Mouse (Mus musculus) ovary, postnatal 14 days (tissue): ENCODE data around the gene Pld2.
"Not testable (repeated sequence)": the region's sequence is repeated elsewhere in the genome, so short reads cannot be mapped to it uniquely, and the experiment has no call there.

Source experiments
- DNase-seq: peaks from one replicate; pipeline ENCODE4 v3.0.0; 2022; ENCODE audit warnings: low spot score

Gene Pld2

DNA sequence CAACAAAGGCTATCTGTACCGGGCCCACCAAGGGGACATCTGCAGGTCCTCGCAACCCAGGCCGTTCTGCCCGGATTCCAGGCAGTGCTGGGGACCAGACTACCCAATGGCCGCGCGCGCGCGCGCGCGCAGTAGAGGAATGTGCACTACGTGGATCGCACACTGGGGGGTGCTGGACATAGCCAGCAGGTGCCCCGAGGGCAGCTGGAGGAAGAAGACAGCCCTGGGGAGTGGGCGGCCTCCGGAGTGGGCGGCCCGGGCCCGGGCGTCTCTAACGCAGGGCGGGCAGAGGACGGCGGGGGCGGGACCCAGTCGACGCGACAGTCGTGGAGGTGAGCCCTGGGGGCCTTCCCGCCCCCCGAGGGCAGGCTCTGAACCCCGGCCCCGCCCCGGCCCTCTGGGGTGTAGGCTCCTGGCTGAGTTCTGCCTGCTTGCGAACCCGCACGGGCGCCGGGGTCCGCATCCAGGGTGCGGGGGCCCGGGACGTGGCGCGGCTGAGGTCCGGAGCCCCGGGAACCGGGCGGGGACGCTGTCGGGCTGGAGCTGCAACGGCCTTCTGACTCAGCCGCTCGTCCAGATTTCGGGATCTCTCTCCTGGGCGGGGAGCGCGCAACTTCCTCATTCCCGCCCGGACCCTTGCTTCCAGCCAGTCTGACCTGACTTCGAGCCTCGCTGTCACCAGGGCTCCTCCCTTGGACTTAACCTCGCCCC lies at the start of gene Pld2:
Gene Pld2 (plus strand): TSS at position 188 of the 711 bp plus-strand sequence.
- peak; percentile 79 for DNase-seq

DNA sequence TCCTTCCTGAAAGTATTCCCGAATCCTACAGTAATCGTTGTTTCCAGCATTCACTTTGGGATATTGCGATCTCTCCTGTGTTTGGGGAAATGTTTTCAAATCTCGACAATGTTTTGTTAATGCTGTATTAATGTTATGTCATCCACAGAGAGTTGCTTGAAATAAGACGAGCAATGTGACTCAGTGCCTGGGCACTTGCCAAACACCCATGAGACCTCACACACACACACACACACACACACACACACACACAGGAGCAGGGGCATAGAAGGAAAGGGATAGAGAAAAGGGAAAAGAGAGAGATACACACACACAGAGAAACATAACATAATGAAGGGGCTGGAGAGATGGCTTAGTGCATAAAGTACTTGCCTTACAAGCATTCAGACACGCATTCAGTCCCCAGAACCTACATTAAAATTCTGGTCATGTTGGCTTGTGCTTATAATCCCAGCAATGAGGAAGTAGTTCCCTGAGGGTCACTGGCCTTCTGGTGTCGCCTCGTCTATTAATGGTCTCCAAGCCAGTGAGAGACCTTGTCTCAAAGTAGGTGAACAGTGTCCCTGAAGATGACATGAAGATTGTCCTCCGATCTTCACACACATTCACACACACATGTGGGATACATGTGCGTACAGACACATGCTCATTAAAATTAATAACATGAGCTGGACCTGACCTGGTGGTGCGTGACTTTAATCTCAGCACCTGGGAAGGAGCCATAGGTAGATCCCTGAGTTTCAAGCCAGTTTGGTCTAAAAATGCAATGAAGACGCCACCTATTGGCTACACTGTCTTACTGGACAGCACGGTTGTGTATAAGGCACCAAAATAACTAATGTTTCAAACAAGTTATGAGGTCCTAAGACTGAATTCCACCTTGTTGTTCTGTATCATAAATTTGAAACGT lies 40.0 kb upstream of the Pld2 start:
- DNase-seq: no peak

DNA sequence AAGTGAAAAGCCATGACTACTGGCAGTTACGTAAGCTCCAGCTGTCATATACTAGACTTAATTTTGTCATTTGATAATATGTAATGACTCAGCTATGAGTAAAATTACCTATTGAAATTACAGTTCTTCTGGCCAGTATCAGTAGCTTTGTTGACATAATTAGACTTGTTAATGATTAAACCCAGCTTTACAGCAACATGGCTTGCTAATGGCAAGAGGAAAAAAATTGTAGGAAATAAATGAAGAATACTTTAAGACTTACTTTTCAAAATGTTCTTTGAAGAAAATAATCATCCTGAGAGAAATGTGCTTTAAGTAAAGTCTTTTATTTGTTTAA lies 39.4 kb upstream of the Pld2 start:
- DNase-seq: no peak

DNA sequence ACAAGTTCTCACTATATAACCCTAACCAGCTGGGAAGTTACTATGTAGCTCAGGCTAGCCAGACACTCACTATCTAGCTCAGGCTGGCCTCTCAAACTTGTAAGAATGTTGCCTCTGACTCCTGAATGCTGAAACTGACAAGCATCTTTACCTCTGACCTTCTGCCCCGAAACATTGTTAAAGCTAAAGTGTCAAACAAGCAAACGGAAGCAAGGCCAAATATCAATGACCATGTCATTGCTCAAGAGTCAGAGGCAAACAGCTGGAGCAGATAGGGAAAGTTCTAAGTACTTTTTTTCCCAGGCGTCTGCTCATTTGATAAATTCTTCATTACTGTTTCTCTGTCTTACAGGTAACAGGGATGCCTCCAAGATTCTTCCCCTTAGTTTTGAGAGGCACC lies 37.8 kb upstream of the Pld2 start:
- no peak for DNase-seq

DNA sequence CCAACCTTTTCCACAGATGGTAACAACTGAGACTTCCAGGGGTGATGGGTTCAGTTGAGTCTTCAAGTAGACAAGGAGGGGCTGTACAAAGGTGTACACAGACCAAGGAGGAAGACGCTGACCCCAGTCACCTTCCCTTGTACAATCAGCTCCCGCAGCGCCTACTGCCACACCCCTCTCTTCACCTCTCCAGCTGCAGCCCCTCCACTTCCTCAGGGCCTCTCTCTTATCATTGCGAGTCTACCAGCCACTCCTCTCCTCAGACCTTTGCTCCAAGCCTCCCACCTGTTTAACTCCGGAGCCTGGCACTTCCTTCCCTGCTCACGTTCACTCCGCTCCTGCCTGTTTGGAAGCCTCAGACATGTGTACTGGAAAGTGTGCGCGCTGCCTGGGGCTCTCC lies 34.9 kb upstream of the Pld2 start, which contains the start of gene Tm4sf5:
Gene Tm4sf5 (plus strand): TSS at position 275 of the 400 bp plus-strand sequence.
- no peak for DNase-seq

DNA sequence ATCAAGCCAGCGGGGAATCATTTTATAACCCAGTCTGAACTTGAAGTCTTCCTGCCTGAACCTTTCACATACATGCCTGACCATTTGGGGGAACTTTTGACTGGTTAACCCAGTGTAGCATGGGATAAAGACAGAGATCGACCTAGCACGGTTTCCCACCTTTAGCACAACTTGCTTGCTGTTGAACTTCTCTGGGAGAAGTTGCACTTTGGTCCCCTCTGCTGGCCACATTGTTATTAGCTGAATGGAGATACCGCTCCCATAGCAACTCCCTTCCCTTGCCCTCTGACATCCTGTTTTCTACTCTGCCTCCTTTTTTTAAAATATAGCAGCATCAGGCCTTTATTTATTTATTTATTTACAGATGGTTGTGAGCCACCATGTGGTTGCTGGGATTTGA lies 33.5 kb upstream of the Pld2 start:
- peak; percentile 72 for DNase-seq

DNA sequence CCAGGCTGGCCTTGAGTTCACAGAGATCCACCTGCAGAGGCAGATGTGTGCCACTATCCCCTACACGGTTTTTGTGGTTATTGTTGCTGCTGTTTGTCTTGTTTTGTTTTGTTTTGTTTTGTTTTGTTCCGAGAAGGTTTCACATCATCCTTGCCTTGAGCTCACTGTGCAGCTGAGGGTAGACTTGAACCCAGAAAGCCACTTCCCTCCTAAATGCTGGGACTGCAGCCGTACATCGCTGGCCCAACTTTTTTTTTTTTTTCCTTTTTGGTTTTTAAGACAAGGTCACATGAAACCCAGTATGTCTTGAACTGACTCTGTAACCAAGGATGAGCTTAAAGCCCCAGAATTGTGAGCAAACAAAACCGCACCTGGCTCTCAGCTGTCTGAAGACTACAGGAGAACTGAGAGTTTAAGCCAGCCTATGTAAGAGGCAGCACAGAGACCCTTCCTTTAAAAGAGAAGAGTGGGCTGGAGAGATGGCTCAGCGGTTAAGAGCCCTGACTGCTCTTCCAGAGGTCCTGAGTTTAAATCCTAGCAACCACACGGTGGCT lies 32.8 kb upstream of the Pld2 start:
- DNase-seq: no peak

DNA sequence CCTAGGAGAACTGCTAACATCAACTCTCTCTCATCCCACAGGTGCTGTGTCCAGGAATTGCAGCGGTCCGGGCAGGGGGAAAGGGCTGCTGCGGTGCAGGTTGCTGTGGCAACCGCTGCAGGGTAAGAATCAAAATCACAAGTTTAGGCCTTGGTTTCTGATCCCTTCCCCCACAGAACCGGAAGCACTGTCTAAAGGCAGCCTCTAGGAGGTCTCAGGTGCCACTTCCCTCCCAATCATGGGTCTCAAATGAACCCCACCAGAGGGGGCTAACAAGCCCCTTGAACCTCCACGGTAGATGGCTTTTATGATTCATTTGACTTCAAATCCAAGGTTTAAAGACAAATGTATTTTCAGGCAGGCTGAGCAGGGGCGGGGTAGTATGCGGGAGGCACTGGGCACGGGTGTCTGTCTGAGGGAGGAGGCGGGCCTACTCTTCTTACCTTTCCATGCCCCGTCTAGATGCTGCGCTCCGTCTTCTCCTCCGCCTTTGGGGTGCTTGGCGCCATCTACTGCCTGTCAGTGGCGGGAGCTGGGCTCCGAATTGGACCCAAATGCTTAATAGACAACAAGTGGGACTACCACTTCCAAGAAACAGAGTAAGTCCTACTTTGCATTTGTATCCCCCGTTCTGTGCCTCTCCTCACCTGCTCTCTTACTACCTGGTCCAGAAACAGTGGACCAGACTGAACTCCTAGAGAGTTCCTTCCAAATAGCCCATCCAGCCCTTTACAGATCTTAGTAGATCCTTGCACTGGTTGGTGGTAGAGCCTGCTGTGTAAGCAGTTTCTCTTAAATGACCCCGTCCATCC lies 29.9 kb upstream of the Pld2 start:
- DNase-seq: no peak

DNA sequence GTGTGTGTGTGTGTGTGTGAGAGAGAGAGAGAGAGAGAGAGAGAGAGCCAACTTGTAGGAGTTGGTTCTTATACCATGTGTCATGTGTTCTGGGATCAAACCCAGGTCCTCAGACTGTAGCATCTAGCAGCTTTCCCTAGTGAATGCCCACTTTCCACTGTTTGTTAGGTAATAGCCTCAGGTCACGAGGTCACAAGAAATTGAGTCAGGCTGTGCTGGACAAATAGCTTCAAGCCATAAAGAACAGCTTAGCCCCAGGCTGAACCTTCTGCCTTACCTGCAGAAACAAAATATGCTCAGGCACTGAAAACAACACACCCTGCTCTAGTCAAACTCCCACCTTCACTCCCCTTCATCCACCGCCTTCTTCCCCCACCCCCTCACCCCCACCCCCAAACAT lies 28.6 kb upstream of the Pld2 start:
- DNase-seq: no peak

DNA sequence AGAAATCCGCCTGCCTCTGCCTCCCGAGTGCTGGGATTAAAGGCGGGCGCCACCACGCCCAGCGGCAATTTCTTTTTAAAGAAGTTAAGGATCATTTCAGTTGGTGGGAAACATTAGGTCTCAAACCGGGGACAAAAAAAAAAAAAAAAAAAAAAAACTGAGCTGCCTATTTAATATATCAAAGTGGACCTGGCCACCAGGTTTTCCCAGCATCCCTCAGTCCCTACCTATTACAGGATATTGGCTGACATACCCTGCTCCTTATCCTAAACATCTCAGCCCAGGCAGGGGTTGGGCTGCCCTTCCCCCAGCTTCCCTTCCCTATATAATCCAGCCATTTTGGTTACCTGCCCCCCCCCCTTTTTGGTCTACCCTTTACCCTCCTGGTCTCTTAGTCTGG lies 28.0 kb upstream of the Pld2 start:
- DNase-seq: no peak

DNA sequence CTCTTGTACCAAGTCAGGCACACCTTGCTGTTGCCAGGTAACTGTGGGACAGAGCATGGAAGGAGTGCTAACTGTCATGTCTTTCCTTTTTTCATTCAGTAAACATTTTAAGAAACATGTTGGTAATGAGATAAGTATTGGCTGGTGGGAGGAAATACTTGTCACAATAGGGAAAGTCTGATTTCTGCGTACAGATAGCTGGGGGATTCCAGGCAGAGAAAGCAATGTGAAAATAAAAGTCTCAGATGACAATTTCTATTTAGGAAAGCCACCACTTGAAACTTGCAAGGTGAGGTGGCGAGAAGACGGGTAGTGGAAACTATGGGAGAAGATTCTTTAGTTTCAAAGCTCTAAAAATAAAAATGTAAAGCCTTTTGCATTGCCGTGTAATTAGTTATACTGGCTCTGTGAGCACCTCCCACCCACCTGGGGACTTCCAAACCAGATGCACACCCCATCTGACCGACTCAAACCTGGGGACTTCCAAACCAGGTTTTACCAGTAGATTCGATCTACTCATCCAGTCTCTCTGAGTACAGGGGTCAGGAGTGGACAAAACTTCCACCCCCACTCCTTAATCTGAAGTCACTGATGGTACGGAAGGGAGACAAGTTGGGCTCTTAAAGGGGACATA lies 27.0 kb upstream of the Pld2 start:
- DNase-seq: no peak

DNA sequence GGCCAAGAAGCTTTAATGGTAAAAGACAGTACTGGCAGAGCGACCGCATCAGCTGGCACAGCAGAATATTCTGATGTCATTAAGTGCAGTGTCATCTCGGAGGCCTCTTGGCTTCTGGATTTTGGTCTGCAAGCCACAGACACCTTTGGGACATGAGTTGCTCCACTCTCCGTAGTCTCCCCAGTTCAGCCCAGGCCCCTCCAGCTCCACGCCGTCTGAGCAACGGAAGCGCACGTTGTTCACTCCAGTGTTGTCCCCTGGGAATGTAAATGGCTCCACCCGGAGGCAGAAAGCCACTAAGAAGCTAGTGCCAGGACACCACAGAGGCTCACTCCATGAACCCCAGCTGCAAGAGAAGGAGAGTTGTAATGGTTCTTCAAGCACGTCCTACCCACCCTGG lies 26.3 kb upstream of the Pld2 start:
- no peak for DNase-seq

DNA sequence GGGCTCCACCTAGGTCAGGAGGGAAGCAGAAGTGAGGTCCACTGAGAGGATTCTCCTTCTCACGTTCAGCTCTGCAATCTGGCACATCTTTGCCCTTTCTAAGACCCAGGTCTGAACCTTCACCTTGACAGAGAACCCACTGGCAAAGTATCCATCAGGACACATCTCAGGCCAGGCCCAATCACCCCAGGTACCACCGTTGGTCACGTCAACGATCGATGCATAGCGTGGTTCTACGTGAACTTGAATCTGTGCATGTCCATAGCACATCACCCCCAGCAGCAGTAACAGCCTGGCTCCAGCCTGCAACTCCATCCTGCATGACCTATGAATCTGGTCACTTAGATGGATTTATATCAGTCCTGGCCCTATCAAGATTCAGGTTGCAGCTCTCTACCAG lies 25.6 kb upstream of the Pld2 start, which contains the start of gene Vmo1:
Gene Vmo1 (minus strand): TSS at position 329 of the 400 bp plus-strand sequence.
- DNase-seq: no peak

DNA sequence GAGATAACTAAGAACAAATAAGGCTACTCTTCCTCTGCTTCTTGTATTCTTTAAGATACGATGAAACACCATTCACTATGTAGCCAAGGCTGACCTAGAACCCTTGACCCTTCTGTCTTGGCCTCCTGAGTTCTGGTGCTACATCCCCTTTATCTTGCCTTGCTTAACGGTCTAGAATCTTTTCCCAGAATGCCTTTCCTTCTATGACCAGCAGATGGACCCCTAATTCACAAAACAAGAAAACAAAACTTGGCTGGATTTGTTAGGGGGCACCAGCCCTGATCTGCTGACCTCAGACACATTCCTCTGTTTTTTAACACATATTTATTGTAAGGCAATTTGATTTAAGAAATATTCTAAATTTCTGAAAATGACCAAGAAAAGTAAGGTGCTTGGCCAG lies 23.5 kb upstream of the Pld2 start:
- no peak for DNase-seq

DNA sequence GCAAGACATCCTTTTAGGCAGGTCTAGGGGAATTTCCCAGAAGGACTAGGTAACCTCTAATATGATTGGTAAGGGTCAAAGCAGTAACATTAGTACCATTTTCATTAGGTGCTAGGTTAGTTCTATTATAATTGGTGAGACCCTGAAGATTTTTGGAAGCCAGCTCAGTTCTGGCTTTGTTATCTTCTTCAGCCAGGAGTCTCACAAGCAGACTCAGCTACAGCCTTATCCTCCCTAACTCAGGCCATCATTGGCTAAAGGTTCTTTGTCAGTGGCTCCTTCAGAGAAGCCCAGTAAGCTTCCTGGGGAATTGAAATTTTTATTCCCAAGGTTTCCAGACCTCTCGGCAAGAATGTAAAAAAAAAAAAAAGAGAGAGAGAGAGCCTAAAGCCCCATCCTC lies 21.4 kb upstream of the Pld2 start:
- no peak for DNase-seq

DNA sequence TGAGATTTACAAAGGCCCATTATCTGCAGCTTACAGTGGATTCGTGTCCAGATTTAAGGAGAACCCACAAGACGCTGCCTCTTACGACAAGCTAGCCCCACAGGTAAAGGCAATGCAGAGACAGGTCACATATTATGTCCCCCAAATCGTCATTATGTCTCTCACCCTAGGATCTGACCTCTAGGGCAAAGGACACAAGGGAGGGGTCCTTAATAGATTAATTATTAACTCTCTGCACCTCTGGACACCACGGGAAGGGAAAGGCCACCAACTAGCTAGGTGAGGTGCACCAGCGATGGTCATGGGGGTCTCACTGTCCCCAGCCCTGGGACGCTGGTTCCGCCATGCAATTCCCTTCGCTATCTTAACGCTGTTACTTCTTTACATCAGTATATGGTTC lies 20.9 kb upstream of the Pld2 start, which contains the start of gene Gltpd2:
Gene Gltpd2 (plus strand): TSS at position 274 of the 400 bp plus-strand sequence.
- no peak for DNase-seq

DNA sequence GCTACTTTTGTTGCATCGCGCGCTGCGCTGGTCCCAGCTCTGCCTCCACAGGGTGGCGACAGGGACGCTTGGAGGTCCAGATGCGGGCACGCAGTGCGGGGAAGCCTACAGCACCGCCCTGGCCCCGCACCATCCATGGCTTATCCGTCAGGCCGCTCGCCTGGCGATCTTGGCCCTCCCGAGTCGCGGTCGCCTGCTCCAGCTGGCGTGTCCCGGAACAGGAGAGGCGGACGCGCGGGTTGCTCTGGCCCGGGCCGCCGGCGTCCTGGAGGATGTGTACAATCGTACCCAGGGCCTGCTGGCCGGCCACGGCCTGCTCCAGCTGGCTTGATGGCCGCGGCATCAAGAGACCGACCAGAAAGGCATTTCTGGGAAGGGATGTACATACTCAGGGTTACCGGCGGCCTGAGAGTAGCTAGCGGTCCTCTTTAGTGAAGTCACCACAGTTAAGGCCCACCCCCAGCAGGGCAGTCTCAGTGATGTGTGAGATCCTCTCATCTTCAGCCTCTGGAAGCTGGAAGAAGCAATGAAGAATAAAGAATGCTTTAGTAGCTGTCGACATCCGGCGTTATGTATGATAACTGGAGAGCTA lies 19.6 kb upstream of the Pld2 start:
- DNase-seq: peak; percentile 32

DNA sequence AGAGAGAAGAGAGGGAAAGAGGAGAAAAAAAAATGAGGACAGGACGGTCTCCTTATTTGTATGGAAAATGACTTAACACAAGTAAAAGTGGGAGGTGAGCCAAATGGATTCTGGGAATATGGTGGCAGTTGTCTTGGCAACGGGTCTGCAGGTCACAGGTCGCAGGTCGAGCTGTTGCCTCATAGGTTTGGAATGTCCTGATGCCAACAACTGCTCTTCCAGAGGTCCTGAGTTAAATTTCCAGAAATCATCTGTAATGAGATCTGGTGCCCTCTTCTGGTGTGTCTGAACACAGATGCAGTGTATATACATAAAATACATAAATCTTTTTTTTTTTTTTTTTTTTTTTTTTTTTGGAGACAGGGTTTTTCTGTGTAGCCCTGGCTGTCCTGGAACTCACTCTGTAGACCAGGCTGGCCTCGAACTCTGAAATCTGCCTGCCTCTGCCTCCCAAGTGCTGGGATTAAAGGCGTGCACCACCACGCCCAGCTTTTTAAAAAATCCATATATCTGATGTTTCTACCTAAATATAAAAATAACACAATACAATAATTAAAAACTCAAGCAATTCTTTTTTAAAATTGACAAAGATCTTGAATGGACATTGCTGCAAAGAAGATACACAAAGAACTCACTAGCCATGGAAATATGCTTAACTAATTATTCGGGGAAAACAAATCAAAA lies 16.4 kb upstream of the Pld2 start:
- not testable (repeated sequence) for DNase-seq

DNA sequence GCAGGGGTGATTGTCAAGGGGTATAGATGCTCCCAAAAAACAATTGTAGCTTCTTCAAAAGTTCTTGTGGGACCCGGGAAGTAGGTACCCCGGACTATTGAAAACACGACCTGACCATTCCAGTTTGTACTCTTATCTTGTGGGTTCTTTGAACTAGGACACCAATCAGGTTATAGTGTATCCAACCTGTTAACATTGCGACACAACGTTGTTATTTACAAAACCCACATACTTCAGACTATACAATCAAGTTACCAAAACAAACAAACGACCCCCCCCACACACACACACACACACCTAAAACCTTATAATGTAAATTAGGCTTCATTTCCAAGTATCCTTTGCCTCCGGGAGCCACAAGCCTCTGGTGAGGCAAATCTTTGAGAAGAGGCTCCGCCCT lies 15.1 kb upstream of the Pld2 start:
- no peak for DNase-seq

DNA sequence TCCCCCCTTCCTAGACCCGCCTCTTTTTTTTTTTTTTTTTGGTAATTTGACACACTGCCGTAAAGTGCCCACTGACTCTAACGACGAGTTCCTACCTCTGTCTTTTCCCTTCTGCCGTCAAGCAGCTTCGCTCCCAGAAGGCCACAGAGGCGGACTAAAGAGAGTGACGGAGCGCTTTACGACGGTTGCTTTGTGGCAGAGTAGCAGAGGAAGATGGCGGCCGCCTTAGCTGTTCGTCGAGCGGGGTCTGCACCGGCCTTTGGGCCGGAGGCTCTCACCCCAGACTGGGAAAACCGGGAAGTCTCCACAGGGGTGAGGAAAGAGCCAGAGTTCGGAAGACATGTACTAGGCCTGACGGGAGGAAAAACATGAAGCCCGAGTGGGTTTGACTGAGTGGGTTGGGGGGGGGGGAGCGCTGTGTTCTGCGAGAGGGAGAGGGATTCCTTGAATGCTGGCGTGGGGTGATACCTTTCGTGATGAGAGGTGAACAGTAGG lies 14.6 kb upstream of the Pld2 start, which contains the start of gene Psmb6:
Gene Psmb6 (plus strand): TSS at position 184 of the 495 bp plus-strand sequence.
- DNase-seq: peak; percentile 74
